Mouse (Mus musculus) CH12.LX (cell line): ENCODE data around the gene Prph2.

ENCODE experiments used
- BHLHE40 ChIP-seq: IDR thresholded peaks from 2 replicates; pipeline ENCODE4 v1.6.1; 2011; ENCODE audit warnings: mild to moderate bottlenecking, low read depth, low read length, improper control_type of control experiment
- CTCF ChIP-seq, 2 experiments: IDR thresholded peaks in 1 of 2; conservative IDR thresholded peaks in 1 of 2; 2 replicates each; pipeline ENCODE4 v1.5.1; 2011 to 2012; ENCODE audit warnings: low read depth in 2 of 2, low read length in 2 of 2, improper control_type of control experiment in 1 of 2, inconsistent platforms in 1 of 2, mild to moderate bottlenecking in 1 of 2, moderate library complexity in 1 of 2
- EP300 ChIP-seq: IDR thresholded peaks from 2 replicates; pipeline ENCODE4 v1.6.1; 2011; ENCODE audit warnings: low read length, improper control_type of control experiment
- GABPA ChIP-seq: IDR thresholded peaks from 2 replicates; pipeline ENCODE4 v1.6.1; 2012; ENCODE audit warnings: low read depth, low read length, improper control_type of control experiment, inconsistent platforms; ENCODE audit not compliant: insufficient replicate concordance
- HCFC1 ChIP-seq: IDR thresholded peaks from 2 replicates; pipeline ENCODE4 v1.6.1; 2012; ENCODE audit warnings: low read depth, mild to moderate bottlenecking, inconsistent platforms, low read length, improper control_type of control experiment
- IRF4 ChIP-seq: IDR thresholded peaks from 2 replicates; pipeline ENCODE4 v1.6.1; 2014; ENCODE audit warnings: low read depth, mild to moderate bottlenecking, inconsistent platforms, low read length, improper control_type of control experiment
- JUN ChIP-seq: IDR thresholded peaks from 2 replicates; pipeline ENCODE4 v1.6.1; 2011; ENCODE audit warnings: low read depth, mild to moderate bottlenecking, low read length, improper control_type of control experiment, moderate library complexity; ENCODE audit not compliant: insufficient read depth
- NRF1 ChIP-seq: IDR thresholded peaks from 2 replicates; pipeline ENCODE4 v1.6.1; 2014; ENCODE audit warnings: low read depth, mild to moderate bottlenecking, inconsistent platforms, low read length, improper control_type of control experiment, moderate library complexity
- POLR2A ChIP-seq: IDR thresholded peaks from 2 replicates; pipeline ENCODE4 v1.6.1; 2011; ENCODE audit warnings: low read depth, mild to moderate bottlenecking, improper control_type of control experiment, low read length
- TCF12 ChIP-seq: IDR thresholded peaks from 2 replicates; pipeline ENCODE4 v1.6.1; 2014; ENCODE audit warnings: low read depth, mild to moderate bottlenecking, inconsistent platforms, low read length, improper control_type of control experiment

GRCm38 (mm10) chr17:46932961-46933360, 22.7 kb downstream of the Prph2 start:
- TF ChIP-seq NRF1 = no peak
- TF ChIP-seq CTCF (conservative IDR thresholded peaks at IDR 0.05 in 1 of 2, IDR thresholded peaks at IDR 0.05 in 1 of 2; ENCODE audit: low read depth in 2 of 2, low read length in 2 of 2) = no peak
- no peak for TF ChIP-seq TCF12
- no peak for TF ChIP-seq JUN
- no peak for TF ChIP-seq POLR2A
- TF ChIP-seq IRF4 = no peak
- no peak for TF ChIP-seq BHLHE40
- no peak for TF ChIP-seq EP300
- no peak for TF ChIP-seq GABPA
- TF ChIP-seq HCFC1 = no peak
